Mouse (Mus musculus): ENCODE results near the gene Olfr1215. TPM values are rescaled to one million over a fixed set of nuclear protein-coding genes. Genes with fewer than 3 reads are reported as not detected.
"Not testable (repeated sequence)": the region's sequence is repeated elsewhere in the genome, so short reads cannot be mapped to it uniquely, and the experiment has no call there.

Olfr1215 gene
- not detected in 2 replicates for polyA plus RNA-seq (2015; fragmentation: Nextera tagmentation; extraction: Ambion mirVana)

- H3K4me1 ChIP-seq (ENCODE audit: control insufficient read depth, low read depth, low read length), result no peaks in the 10 kb centered on the region
- no peak within 1 kb of the TSS for H3K4me3 ChIP-seq (ENCODE audit: low read depth, low read length)
- H3K36me3 ChIP-seq (ENCODE audit: control insufficient read depth, insufficient read depth), result no peaks in the 10 kb centered on the region
- WGBS (ENCODE audit: insufficient replicate concordance), result 36% methylated on average over 2 of the region's 2 CpGs
- no peak within 1 kb of the TSS for H3K4me2 ChIP-seq (ENCODE audit: low read depth, low read length)
- H3K27ac ChIP-seq (ENCODE audit: low read length), result no peak within 1 kb of the TSS
- H3K9me3 ChIP-seq (replicated peaks; ENCODE audit: control insufficient read depth, low read length), result no peaks in the 10 kb centered on the region
- H3K9ac ChIP-seq (ENCODE audit: low read depth, low read length), result no peak within 1 kb of the TSS
- no peak for ATAC-seq (ENCODE audit: low read depth)
- no peaks in the 10 kb centered on the region for H3K27me3 ChIP-seq (ENCODE audit: control insufficient read depth, insufficient read depth, low read depth, low read length)
Observed at GRCm38 (mm10) chr2:89006873-89007272, at the start of gene Olfr1215. Gene Olfr1215 (minus strand): TSS chr2:89006973.

DNA sequence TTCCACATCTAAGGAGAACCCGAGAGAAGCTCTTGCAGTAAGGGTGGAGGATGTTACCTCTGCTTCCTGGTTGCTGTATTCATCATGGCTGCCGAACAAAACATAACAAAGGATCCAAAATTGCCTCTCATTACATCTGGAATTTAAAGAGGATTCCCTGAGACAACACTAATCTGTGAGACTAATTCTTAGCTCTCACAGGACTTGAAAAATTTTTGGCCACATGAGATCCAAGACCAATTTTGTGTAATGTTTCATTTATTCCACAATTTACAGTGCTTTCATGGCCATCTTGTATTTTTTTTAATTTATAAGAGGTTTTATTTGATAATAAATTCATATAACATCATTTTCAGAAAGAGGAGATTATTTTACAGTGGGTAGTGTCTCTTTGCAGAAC lies 25.2 kb upstream of the Olfr1215 start, which contains the start of gene Olfr1217:
Gene Olfr1217, minus strand, starts transcription at position 101 of the 400 bp plus-strand sequence.
- no peak within 1 kb of the TSS for H3K27ac ChIP-seq (ENCODE audit: low read length)
- H3K36me3 ChIP-seq (ENCODE audit: control insufficient read depth, insufficient read depth), result no peaks in the 10 kb centered on the region
- no peaks in the 10 kb centered on the region for H3K27me3 ChIP-seq (ENCODE audit: control insufficient read depth, insufficient read depth, low read depth, low read length)
- no peak for ATAC-seq (ENCODE audit: low read depth)
- no peak within 1 kb of the TSS for H3K9ac ChIP-seq (ENCODE audit: low read depth, low read length)
- 39% methylated on average over 2 of the region's 2 CpGs for WGBS (ENCODE audit: insufficient replicate concordance)
- H3K9me3 ChIP-seq (replicated peaks; ENCODE audit: control insufficient read depth, low read length), result no peaks in the 10 kb centered on the region
- no peaks in the 10 kb centered on the region for H3K4me1 ChIP-seq (ENCODE audit: control insufficient read depth, low read depth, low read length)
- H3K4me3 ChIP-seq (ENCODE audit: low read depth, low read length), result no peak within 1 kb of the TSS
- H3K4me2 ChIP-seq (ENCODE audit: low read depth, low read length), result no peak within 1 kb of the TSS

- not testable (repeated sequence) for H3K27me3 ChIP-seq (ENCODE audit: control insufficient read depth, insufficient read depth, low read depth, low read length); H3K4me1 ChIP-seq (ENCODE audit: control insufficient read depth, low read depth, low read length); H3K27ac ChIP-seq (ENCODE audit: low read length); H3K9ac ChIP-seq (ENCODE audit: low read depth, low read length); H3K36me3 ChIP-seq (ENCODE audit: control insufficient read depth, insufficient read depth); ATAC-seq (ENCODE audit: low read depth); H3K4me3 ChIP-seq (ENCODE audit: low read depth, low read length); H3K9me3 ChIP-seq (replicated peaks; ENCODE audit: control insufficient read depth, low read length); H3K4me2 ChIP-seq (ENCODE audit: low read depth, low read length)
- WGBS (ENCODE audit: insufficient replicate concordance), result 48% methylated on average over 3 of the region's 3 CpGs
Observed at GRCm38 (mm10) chr2:89021436-89021835, 14.7 kb upstream of the Olfr1215 start.

- Histone ChIP-seq H3K9me3 (replicated peaks; ENCODE audit: control insufficient read depth, low read length) (no peaks in the 10 kb centered on the region), H3K27me3 (ENCODE audit: control insufficient read depth, insufficient read depth, low read depth, low read length) (no peaks in the 10 kb centered on the region), H3K4me3 (ENCODE audit: low read depth, low read length) (no peak within 1 kb of the TSS), H3K4me1 (ENCODE audit: control insufficient read depth, low read depth, low read length) (no peaks in the 10 kb centered on the region), H3K4me2 (ENCODE audit: low read depth, low read length) (no peak within 1 kb of the TSS), H3K36me3 (ENCODE audit: control insufficient read depth, insufficient read depth) (no peaks in the 10 kb centered on the region), H3K9ac (ENCODE audit: low read depth, low read length) (no peak within 1 kb of the TSS), H3K27ac (ENCODE audit: low read length) (no peak within 1 kb of the TSS)
- ATAC-seq (ENCODE audit: low read depth), result no peak
- WGBS (ENCODE audit: insufficient replicate concordance), result 43% methylated on average over 1 of the region's 1 CpGs
Observed at GRCm38 (mm10) chr2:89018240-89018639, 11.5 kb upstream of the Olfr1215 start, which contains the start of gene Olfr1216. Gene Olfr1216 (minus strand): TSS chr2:89018340.

GRCm38 (mm10) chr2:88992553-88992952 lies 14.2 kb downstream of the Olfr1215 start, which contains the start of gene Olfr1214:
Gene Olfr1214 (minus strand): TSS chr2:88992653.
- no peak within 1 kb of the TSS for H3K4me3 ChIP-seq (ENCODE audit: low read depth, low read length)
- no peak for ATAC-seq (ENCODE audit: low read depth)
- H3K27ac ChIP-seq (ENCODE audit: low read length), result no peak within 1 kb of the TSS
- no peaks in the 10 kb centered on the region for H3K27me3 ChIP-seq (ENCODE audit: control insufficient read depth, insufficient read depth, low read depth, low read length)
- 78% methylated on average over 1 of the region's 1 CpGs for WGBS (ENCODE audit: insufficient replicate concordance)
- H3K9me3 ChIP-seq (replicated peaks; ENCODE audit: control insufficient read depth, low read length), result no peaks in the 10 kb centered on the region
- H3K9ac ChIP-seq (ENCODE audit: low read depth, low read length), result no peak within 1 kb of the TSS
- H3K4me2 ChIP-seq (ENCODE audit: low read depth, low read length), result no peak within 1 kb of the TSS
- no peaks in the 10 kb centered on the region for H3K4me1 ChIP-seq (ENCODE audit: control insufficient read depth, low read depth, low read length)
- no peaks in the 10 kb centered on the region for H3K36me3 ChIP-seq (ENCODE audit: control insufficient read depth, insufficient read depth)

DNA sequence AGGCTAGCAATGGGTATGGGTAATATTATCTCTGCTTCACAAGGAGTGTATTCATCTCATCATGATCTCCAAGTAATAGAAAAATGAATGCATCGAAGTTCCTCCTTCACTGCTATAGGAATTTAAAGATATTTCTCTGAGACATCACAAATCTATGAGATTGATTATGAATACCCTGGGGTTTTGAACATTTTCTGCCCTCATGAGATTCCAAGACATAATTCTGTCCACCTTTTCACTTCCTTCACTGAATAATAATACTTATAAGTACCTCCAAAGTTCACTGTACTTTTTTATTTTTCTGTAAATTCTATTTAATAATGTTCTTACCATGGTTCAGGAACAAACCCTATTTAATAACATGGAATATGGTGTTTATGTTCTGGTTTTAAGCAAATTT lies 26.6 kb downstream of the Olfr1215 start, which contains the start of gene Gm13762:
Gene Gm13762, minus strand, starts transcription at position 101 of the 400 bp plus-strand sequence.
- no peak for ATAC-seq (ENCODE audit: low read depth)
- Histone ChIP-seq H3K4me3 (ENCODE audit: low read depth, low read length) (no peak within 1 kb of the TSS), H3K27me3 (ENCODE audit: control insufficient read depth, insufficient read depth, low read depth, low read length) (no peaks in the 10 kb centered on the region), H3K27ac (ENCODE audit: low read length) (no peak within 1 kb of the TSS), H3K4me2 (ENCODE audit: low read depth, low read length) (no peak within 1 kb of the TSS), H3K36me3 (ENCODE audit: control insufficient read depth, insufficient read depth) (no peaks in the 10 kb centered on the region), H3K9ac (ENCODE audit: low read depth, low read length) (no peak within 1 kb of the TSS), H3K4me1 (ENCODE audit: control insufficient read depth, low read depth, low read length) (no peaks in the 10 kb centered on the region), H3K9me3 (replicated peaks; ENCODE audit: control insufficient read depth, low read length) (no peaks in the 10 kb centered on the region)
- 54% methylated on average over 1 of the region's 1 CpGs for WGBS (ENCODE audit: insufficient replicate concordance)

DNA sequence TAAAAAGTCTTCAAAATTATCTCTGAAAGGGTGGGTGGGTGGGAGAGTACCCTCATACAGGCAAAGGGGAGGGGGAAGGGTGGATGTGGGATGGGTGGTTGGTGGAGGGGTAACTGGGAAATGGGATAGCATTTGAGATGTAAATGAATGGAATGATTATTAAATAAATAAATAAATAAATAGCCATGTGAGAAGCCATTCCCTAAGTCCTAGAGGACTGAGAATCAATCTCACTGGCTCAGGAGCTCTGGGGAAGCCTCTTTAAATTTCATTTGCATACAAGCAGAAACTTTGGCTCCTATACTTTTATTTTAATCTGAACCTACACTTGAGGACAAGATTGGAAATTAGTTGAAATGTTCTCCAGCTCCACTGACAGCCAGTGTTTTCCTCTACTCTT lies 53.1 kb downstream of the Olfr1215 start, which contains the start of gene Olfr1212:
Gene Olfr1212, plus strand, starts transcription at position 301 of the 400 bp plus-strand sequence.
- no peak for ATAC-seq (ENCODE audit: low read depth)
- H3K27ac ChIP-seq (ENCODE audit: low read length), result no peak within 1 kb of the TSS

More for the DNA sequence above, 53.1 kb downstream of the Olfr1215 start, which contains the start of gene Olfr1212:
- no peak within 1 kb of the TSS for H3K4me3 ChIP-seq (ENCODE audit: low read depth, low read length)
- H3K4me1 ChIP-seq (ENCODE audit: control insufficient read depth, low read depth, low read length), result no peaks in the 10 kb centered on the region
- no peaks in the 10 kb centered on the region for H3K27me3 ChIP-seq (ENCODE audit: control insufficient read depth, insufficient read depth, low read depth, low read length)
- no peak within 1 kb of the TSS for H3K4me2 ChIP-seq (ENCODE audit: low read depth, low read length)
- no peaks in the 10 kb centered on the region for H3K36me3 ChIP-seq (ENCODE audit: control insufficient read depth, insufficient read depth)
- no peaks in the 10 kb centered on the region; the same call in 1 of the 2 replicates for H3K9me3 ChIP-seq (replicated peaks; ENCODE audit: control insufficient read depth, low read length)
- H3K9ac ChIP-seq (ENCODE audit: low read depth, low read length), result no peak within 1 kb of the TSS

Other genes with a start within 250 kb of the Olfr1215 start
- not detected in 2 replicates for gene Olfr1199, start 246.5 kb downstream of the Olfr1215 start, polyA plus RNA-seq (2015; fragmentation: Nextera tagmentation; extraction: Ambion mirVana)
- not detected in 2 replicates for gene Olfr1200, start 236.5 kb downstream of the Olfr1215 start, polyA plus RNA-seq (2015; fragmentation: Nextera tagmentation; extraction: Ambion mirVana)
- gene Olfr1201, start 213.9 kb downstream of the Olfr1215 start, polyA plus RNA-seq (2015; fragmentation: Nextera tagmentation; extraction: Ambion mirVana), result not detected in 2 replicates
- gene Olfr1202, start 192.5 kb downstream of the Olfr1215 start, polyA plus RNA-seq (2015; fragmentation: Nextera tagmentation; extraction: Ambion mirVana), result not detected in 2 replicates
- not detected in 2 replicates for gene Olfr1205, start 177.2 kb downstream of the Olfr1215 start, polyA plus RNA-seq (2015; fragmentation: Nextera tagmentation; extraction: Ambion mirVana)
- gene Olfr1204, start 157.7 kb downstream of the Olfr1215 start, polyA plus RNA-seq (2015; fragmentation: Nextera tagmentation; extraction: Ambion mirVana), result not detected in 2 replicates
- not detected in 2 replicates for gene Olfr1206, start 143.7 kb downstream of the Olfr1215 start, polyA plus RNA-seq (2015; fragmentation: Nextera tagmentation; extraction: Ambion mirVana)
- not detected in 2 replicates for gene Olfr1208, start 104.7 kb downstream of the Olfr1215 start, polyA plus RNA-seq (2015; fragmentation: Nextera tagmentation; extraction: Ambion mirVana)
- not detected in 2 replicates for gene Olfr1209, start 91.8 kb downstream of the Olfr1215 start, polyA plus RNA-seq (2015; fragmentation: Nextera tagmentation; extraction: Ambion mirVana)
- not detected in 2 replicates for gene Olfr1211, start 68.9 kb downstream of the Olfr1215 start, polyA plus RNA-seq (2015; fragmentation: Nextera tagmentation; extraction: Ambion mirVana)
- not detected in 2 replicates for gene Olfr1212, start 53.0 kb downstream of the Olfr1215 start, polyA plus RNA-seq (2015; fragmentation: Nextera tagmentation; extraction: Ambion mirVana)
- not detected in 2 replicates for gene Gm13762, start 26.7 kb downstream of the Olfr1215 start, polyA plus RNA-seq (2015; fragmentation: Nextera tagmentation; extraction: Ambion mirVana)
- gene Olfr1214, start 14.3 kb downstream of the Olfr1215 start, polyA plus RNA-seq (2015; fragmentation: Nextera tagmentation; extraction: Ambion mirVana), result not detected in 2 replicates
- not detected in 2 replicates for gene Olfr1216, start 11.4 kb upstream of the Olfr1215 start, polyA plus RNA-seq (2015; fragmentation: Nextera tagmentation; extraction: Ambion mirVana)
- not detected in 2 replicates for gene Olfr1217, start 25.1 kb upstream of the Olfr1215 start, polyA plus RNA-seq (2015; fragmentation: Nextera tagmentation; extraction: Ambion mirVana)
- gene Olfr1218, start 54.2 kb upstream of the Olfr1215 start, polyA plus RNA-seq (2015; fragmentation: Nextera tagmentation; extraction: Ambion mirVana), result not detected in 2 replicates
- not detected in 2 replicates for gene Olfr1219, start 76.5 kb upstream of the Olfr1215 start, polyA plus RNA-seq (2015; fragmentation: Nextera tagmentation; extraction: Ambion mirVana)
- gene Olfr1220, start 99.9 kb upstream of the Olfr1215 start, polyA plus RNA-seq (2015; fragmentation: Nextera tagmentation; extraction: Ambion mirVana), result not detected in 2 replicates
- not detected in 2 replicates for gene Olfr1221, start 110.3 kb upstream of the Olfr1215 start, polyA plus RNA-seq (2015; fragmentation: Nextera tagmentation; extraction: Ambion mirVana)
- not detected in 2 replicates for gene Olfr1222, start 126.1 kb upstream of the Olfr1215 start, polyA plus RNA-seq (2015; fragmentation: Nextera tagmentation; extraction: Ambion mirVana)
- gene Olfr1223, start 144.6 kb upstream of the Olfr1215 start, polyA plus RNA-seq (2015; fragmentation: Nextera tagmentation; extraction: Ambion mirVana), result not detected in 2 replicates
- gene Olfr1224-ps1, start 157.1 kb upstream of the Olfr1215 start, polyA plus RNA-seq (2015; fragmentation: Nextera tagmentation; extraction: Ambion mirVana), result not detected in 2 replicates
- gene Olfr1225, start 167.7 kb upstream of the Olfr1215 start, polyA plus RNA-seq (2015; fragmentation: Nextera tagmentation; extraction: Ambion mirVana), result not detected in 2 replicates
- gene Olfr1226, start 193.1 kb upstream of the Olfr1215 start, polyA plus RNA-seq (2015; fragmentation: Nextera tagmentation; extraction: Ambion mirVana), result not detected in 2 replicates
- not detected in 2 replicates for gene Olfr1228, start 247.1 kb upstream of the Olfr1215 start, polyA plus RNA-seq (2015; fragmentation: Nextera tagmentation; extraction: Ambion mirVana)